Mouse (Mus musculus) liver, adult 10 weeks (tissue): ENCODE results near the gene Lrrc34. TPM values are rescaled to one million over a fixed set of nuclear protein-coding genes. Genes with fewer than 3 reads are reported as not detected.

ENCODE experiments used
- polyA plus RNA-seq: library from polyadenylated mRNA; stranded (reverse); fragments of 350-450 nt; fragmentation: Illumina TruSeq; extraction: RNeasy Lipid Tissue Mini Kit (QIAGEN cat#74804); gene quantifications from one replicate; pipeline ENCODE4 v1.2.3, GENCODE M21; 2014; ENCODE audit warnings: low read depth, low replicate concordance

The Lrrc34 gene
- not detected for polyA plus RNA-seq

DNA sequence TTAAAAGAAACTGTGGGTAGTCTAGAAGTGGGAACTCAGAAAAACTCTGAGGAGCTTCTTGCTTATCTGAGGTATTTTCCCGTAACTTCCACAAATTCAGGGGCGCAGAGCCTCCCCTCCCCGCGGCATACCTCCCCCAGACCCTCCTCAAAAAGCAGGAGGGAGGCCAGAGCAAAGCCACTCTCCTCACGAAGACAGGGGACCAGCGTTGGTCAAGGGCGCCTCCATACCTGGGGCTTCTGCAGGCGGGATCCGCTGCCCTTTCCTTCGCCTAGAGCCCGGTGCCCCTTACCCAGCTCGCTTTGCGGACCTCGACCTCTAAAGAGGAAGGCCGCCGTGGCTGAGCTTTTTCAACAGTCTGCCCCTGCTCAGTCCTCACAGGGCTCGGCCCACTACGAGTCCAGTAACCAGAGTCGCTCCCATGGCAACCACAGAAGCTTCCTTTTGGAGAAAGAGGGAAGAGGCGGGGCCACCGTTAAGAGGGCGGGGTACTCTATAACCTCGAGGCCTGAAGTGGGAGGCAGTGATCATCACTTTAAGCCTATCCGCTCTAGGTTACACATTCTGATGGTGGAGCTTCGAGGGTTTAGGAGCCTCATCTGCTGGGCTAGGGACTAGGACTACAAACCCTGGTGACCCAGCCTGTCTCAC is at the start of gene Lrrc34:
Gene Lrrc34 (minus strand): TSS at position 430 of the 651 bp plus-strand sequence.

DNA sequence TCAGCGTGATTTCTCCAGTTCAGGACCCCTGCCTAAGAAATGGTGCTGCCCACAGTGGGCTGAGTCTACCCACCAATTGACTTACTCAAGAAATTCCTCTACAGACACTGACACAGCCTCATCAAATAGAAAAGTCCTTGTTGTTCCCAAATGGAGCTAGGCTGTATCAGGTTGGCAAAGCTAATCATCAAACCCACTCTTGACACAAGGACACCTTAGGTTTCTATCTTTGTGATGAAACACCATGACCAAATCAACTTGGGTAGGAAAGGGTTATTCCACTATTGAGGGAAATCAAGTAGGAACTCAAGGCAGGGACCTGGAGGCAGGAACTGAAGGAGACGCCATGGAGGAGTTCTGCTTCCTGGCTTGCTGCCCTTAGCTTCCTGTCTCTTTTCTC is 3.5 kb downstream of the Lrrc34 start, which contains the start of gene Lrriq4:
Gene Lrriq4 (plus strand): TSS at position 301 of the 400 bp plus-strand sequence.

DNA sequence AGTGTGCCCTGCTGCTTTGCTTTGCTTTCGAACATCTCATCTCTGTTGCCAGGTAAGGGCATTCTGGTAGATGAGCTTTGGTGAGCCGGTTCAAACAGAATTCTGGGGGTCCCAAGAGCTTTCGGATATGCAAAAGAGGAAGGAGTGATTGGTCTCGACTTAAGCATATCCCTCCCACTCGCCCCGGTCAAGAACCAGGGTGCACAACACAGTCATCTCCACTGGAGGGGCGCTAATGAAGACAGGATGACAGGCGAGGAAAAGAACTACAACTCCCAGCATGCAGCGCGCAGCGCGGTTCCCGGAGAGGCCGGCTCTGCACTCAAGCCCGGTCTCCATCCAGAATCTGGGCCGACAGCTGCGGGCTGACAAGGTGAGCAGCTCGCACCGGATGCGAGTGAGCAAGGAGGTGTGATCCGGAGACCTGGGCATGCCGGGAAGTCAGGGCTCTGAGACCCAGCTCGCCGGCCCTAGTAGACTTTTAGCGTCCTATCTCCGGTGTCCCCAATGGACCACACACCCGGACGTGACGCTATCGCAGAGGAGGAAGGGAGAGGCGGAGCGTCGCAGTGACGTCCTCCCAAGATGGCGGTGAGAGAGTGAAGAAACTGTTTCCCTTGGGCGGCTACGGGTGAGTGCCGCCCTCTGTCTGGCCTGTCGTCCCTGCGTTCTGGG is 45.5 kb downstream of the Lrrc34 start, which contains the start of gene Mynn:
Gene Mynn (plus strand): TSS at position 1 of the 675 bp plus-strand sequence.

DNA sequence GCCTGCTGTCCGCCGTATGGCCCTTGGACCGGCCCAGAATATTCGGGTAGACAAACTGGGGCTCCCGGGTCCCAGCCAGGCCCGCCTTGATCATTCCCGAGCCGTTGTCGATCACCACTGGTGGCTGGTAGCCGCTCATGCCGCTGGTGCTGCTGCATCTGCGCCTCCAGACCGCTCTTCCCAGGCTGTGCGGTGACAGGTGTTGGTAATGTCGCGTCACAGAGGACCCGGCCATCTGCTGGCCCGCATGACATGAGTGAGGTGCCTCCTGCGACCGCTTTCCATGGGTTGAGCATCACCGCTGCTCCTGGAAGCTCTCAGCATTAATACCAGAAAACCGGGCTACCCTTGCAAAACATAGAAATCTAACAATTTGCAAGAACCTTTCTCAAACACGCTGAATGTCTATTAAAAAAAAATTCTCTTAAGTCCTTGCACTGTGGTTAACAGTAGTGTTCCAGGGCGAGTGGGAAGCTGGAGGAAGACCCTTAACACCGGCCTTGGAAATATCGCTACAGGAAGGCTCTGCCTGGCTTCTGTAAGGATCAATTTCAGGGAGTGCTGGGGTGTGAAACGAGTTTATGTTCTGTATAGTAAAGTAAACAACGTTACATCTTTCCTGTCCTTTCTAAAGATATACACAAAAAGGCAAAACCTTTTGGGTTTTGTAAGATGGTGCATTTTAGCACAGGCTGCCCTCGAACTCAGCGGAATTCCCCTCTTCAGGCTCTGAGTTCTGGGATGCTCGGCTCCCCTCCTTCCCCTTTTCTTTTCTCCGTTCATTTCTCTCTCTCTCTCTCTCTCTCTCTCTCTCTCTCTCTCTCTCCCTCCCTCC is 47.7 kb downstream of the Lrrc34 start, which contains the start of gene Actrt3:
Gene Actrt3 (minus strand): TSS at position 229 of the 835 bp plus-strand sequence.

Other genes with a start within 250 kb of the Lrrc34 start
- gene Mecom, start 99.9 kb downstream of the Lrrc34 start, polyA plus RNA-seq = 0.93 TPM
- gene Actrt3, start 47.9 kb downstream of the Lrrc34 start, polyA plus RNA-seq = not detected
- gene Mynn, start 45.8 kb downstream of the Lrrc34 start, polyA plus RNA-seq = 17.5 TPM
- gene Lrriq4, start 3.4 kb downstream of the Lrrc34 start, polyA plus RNA-seq = not detected
- not detected for gene Lrrc31, start 52.0 kb upstream of the Lrrc34 start, polyA plus RNA-seq
- not detected for gene Samd7, start 98.4 kb upstream of the Lrrc34 start, polyA plus RNA-seq
- 166 TPM for gene Sec62, start 145.0 kb upstream of the Lrrc34 start, polyA plus RNA-seq
- 1.1 TPM for gene Gpr160, start 208.1 kb upstream of the Lrrc34 start, polyA plus RNA-seq